Mouse (Mus musculus): Measurements from ENCODE around the gene Zfp651.

DNA sequence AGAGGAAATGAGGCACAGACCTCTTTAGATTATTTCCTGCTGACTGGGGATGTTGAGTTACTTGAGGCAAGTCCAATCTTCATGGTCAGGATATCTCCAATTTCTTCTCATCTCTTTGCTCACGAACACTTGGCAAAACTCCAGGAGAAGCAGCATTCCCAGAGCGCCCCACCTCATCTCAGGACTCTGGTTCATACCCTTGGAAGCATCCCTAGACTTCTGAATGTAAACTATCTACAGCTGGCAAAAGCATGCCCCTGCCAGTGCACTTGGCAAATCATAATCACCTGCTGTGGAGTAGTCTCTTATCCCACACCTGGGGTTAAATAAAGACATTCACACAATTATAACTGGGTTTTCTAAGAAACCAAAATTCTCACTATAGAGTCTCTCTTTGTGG, 42.1 kb upstream of the Zfp651 start:
- TF ChIP-seq CTCF (IDR thresholded peaks at IDR 0.05; ENCODE audit: extremely low read depth, insufficient read depth, low read length): no peak
- TF ChIP-seq POLR2A (IDR thresholded peaks at IDR 0.05; ENCODE audit: extremely low read depth, insufficient read depth, low read length): no peak
